Mouse (Mus musculus) C2C12 (cell line): ENCODE results near the gene Gm28035.

Experiments
- CEBPB ChIP-seq: IDR thresholded peaks from one replicate; pipeline ENCODE4 v1.6.1; 2011; ENCODE audit warnings: low read depth, mild to moderate bottlenecking, control low read depth, moderate library complexity
- CTCF ChIP-seq: IDR thresholded peaks from one replicate; pipeline ENCODE4 v1.5.1; 2011; ENCODE audit not compliant: control insufficient read depth, insufficient read depth, insufficient read length
- FOSL1 ChIP-seq: IDR thresholded peaks from one replicate; pipeline ENCODE4 v1.8.0; 2011; ENCODE audit warnings: mild to moderate bottlenecking, low read length; ENCODE audit not compliant: poor library complexity, insufficient read depth, severe bottlenecking

GRCm38 (mm10) chr2:30199984-30200383 is 40.4 kb upstream of the Gm28035 start:
- TF ChIP-seq CEBPB (no peak), CTCF (no peak), FOSL1 (no peak)
